Mouse (Mus musculus) left cerebral cortex, postnatal 10 days (tissue): ENCODE measurements around the gene Btbd9. TPM values are rescaled to one million over a fixed set of nuclear protein-coding genes. Genes with fewer than 3 reads are reported as not detected.

Experiments
- DNase-seq, 2 experiments: peaks; one replicate each; pipeline ENCODE4 v3.0.0; 2021 to 2022; ENCODE audit warnings: low spot score in 2 of 2, mixed read lengths in 1 of 2; ENCODE audit errors: extremely low spot score in 1 of 2
- intact Hi-C: fragments of 180-260 bp; cut with DNase I; formaldehyde crosslinking; loops from one replicate; pipeline ENCODE4 v1.15.1; 2025
- total RNA-seq, 2 experiments: library from RNA; stranded (reverse); gene quantifications; 2 replicates each; pipeline ENCODE4 v1.2.3; 2021

The Btbd9 gene
- total RNA-seq, 2 experiments from 2014 or later = 88.7 to 93.1 TPM

GRCm38 (mm10) chr17:30389686-30390085, 186.6 kb downstream of the Btbd9 start:
- intact Hi-C loops = no loop called here
- DNase-seq = no peak

GRCm38 (mm10) chr17:30388817-30389216, 187.5 kb downstream of the Btbd9 start:
- peak in 1 of 2 experiments; percentile 33 for DNase-seq
- intact Hi-C loops = no loop called here

- intact Hi-C loops = no loop called here
- DNase-seq = no peak
Observed at GRCm38 (mm10) chr17:30388391-30388790, 187.9 kb downstream of the Btbd9 start.

- intact Hi-C loops = no loop called here
Observed at GRCm38 (mm10) chr17:30386241-30386640, 190.0 kb downstream of the Btbd9 start.

GRCm38 (mm10) chr17:30383649-30384048, 192.6 kb downstream of the Btbd9 start:
- intact Hi-C loops = no loop called here
- no peak for DNase-seq

More at GRCm38 (mm10) chr17:30386241-30386640, 190.0 kb downstream of the Btbd9 start:
- no peak for DNase-seq

GRCm38 (mm10) chr17:30378221-30379010, 197.9 kb downstream of the Btbd9 start:
- intact Hi-C loops = loop anchor here (5.0 kb wide), 1 partner anchor 494 kb away; no protein-coding TSS in a partner anchor
- DNase-seq = no peak

- intact Hi-C loops = loop anchor here (5.0 kb wide), 1 partner anchor 495 kb away; no protein-coding TSS in a partner anchor
- no peak for DNase-seq
Observed at GRCm38 (mm10) chr17:30377754-30378153, 198.5 kb downstream of the Btbd9 start.

GRCm38 (mm10) chr17:30375107-30375506, 201.2 kb downstream of the Btbd9 start:
- intact Hi-C loops = loop anchor here (5.0 kb wide), 1 partner anchor 497 kb away; no protein-coding TSS in a partner anchor
- DNase-seq = no peak

- no peak for DNase-seq
- intact Hi-C loops = no loop called here
Observed at GRCm38 (mm10) chr17:30368559-30368958, 207.7 kb downstream of the Btbd9 start.

- intact Hi-C loops = no loop called here
Observed at GRCm38 (mm10) chr17:30364701-30365100, 211.6 kb downstream of the Btbd9 start.

GRCm38 (mm10) chr17:30363365-30363764, 212.9 kb downstream of the Btbd9 start:
- DNase-seq = no peak
- intact Hi-C loops = no loop called here

More at GRCm38 (mm10) chr17:30364701-30365100, 211.6 kb downstream of the Btbd9 start:
- no peak for DNase-seq

- intact Hi-C loops = no loop called here
- no peak for DNase-seq
Observed at GRCm38 (mm10) chr17:30360654-30361053, 215.6 kb downstream of the Btbd9 start.

GRCm38 (mm10) chr17:30359392-30359791, 216.9 kb downstream of the Btbd9 start:
- intact Hi-C loops = no loop called here
- DNase-seq = no peak

- DNase-seq = no peak
- intact Hi-C loops = no loop called here
Observed at GRCm38 (mm10) chr17:30355431-30355830, 220.9 kb downstream of the Btbd9 start.

GRCm38 (mm10) chr17:30354381-30354780, 221.9 kb downstream of the Btbd9 start:
- intact Hi-C loops = no loop called here
- no peak for DNase-seq

GRCm38 (mm10) chr17:30348031-30348430, 228.3 kb downstream of the Btbd9 start:
- no peak for DNase-seq
- intact Hi-C loops = no loop called here

- peak in 1 of 2 experiments; percentile 41 for DNase-seq
- intact Hi-C loops = no loop called here
Observed at GRCm38 (mm10) chr17:30347101-30347613, 229.1 kb downstream of the Btbd9 start.

- no peak for DNase-seq
- intact Hi-C loops = no loop called here
Observed at GRCm38 (mm10) chr17:30345008-30345407, 231.3 kb downstream of the Btbd9 start.

GRCm38 (mm10) chr17:30343701-30344473, 232.4 kb downstream of the Btbd9 start:
- intact Hi-C loops = no loop called here
- DNase-seq = no peak
